In genomic region chr6:17082238-17082637, GRCm38 (mm10) we compare ENCODE assay signal across 16 mouse cellular contexts.
"Had no signal": no experiment of that assay in that cellular context is flagged by ENCODE, and none has a peak within 500 bp of the region (broad histone marks: within the 10 kb centered on the region; RNA-seq: fewer than 3 reads in every experiment).

No protein-coding gene starts in this region.

- H3K4me1 ChIP-seq: liver, embryonic 15.5 days; midbrain, embryonic 15.5 days had no signal

- H3K36me3 ChIP-seq: liver, embryonic 12.5 days; liver, embryonic 15.5 days; midbrain, embryonic 12.5 days; midbrain, embryonic 15.5 days; neural tube, embryonic 13.5 days had no signal

- H3K4me2 ChIP-seq: liver, embryonic 12.5 days; liver, embryonic 15.5 days; midbrain, embryonic 12.5 days; midbrain, embryonic 15.5 days; neural tube, embryonic 13.5 days had no signal

- H3K27ac ChIP-seq: kidney, postnatal 0 days; layer of hippocampus, adult 2 months; liver, embryonic 12.5 days; liver, embryonic 15.5 days; macrophage; midbrain, embryonic 12.5 days; midbrain, embryonic 15.5 days; neural tube, embryonic 13.5 days had no signal

- H3K9ac ChIP-seq: liver, embryonic 12.5 days; liver, embryonic 15.5 days; midbrain, embryonic 12.5 days; midbrain, embryonic 15.5 days; neural tube, embryonic 13.5 days had no signal

- H3K4me3 ChIP-seq: layer of hippocampus, adult 2 months; liver, embryonic 12.5 days; liver, embryonic 15.5 days; midbrain, embryonic 12.5 days; midbrain, embryonic 15.5 days; neural tube, embryonic 13.5 days had no signal

- H3K27me3 ChIP-seq: liver, embryonic 12.5 days; liver, embryonic 15.5 days; midbrain, embryonic 12.5 days; midbrain, embryonic 15.5 days; neural tube, embryonic 13.5 days had no signal

- H3K9me3 ChIP-seq: liver, embryonic 12.5 days; liver, embryonic 15.5 days; midbrain, embryonic 12.5 days; midbrain, embryonic 15.5 days; neural tube, embryonic 13.5 days had no signal

- ATAC-seq: liver, embryonic 12.5 days; midbrain, embryonic 15.5 days had no signal

- DNase-seq: kidney, adult 2 months; kidney, postnatal 25 days; layer of hippocampus, adult 9-11 months; lung, adult 18-20 months; lung, postnatal 14 days; retina, postnatal 1 day; thymus, adult 18-20 months; thymus, postnatal 36 days had no signal
